Mouse (Mus musculus): Measurements from ENCODE around the gene Hprt.

Gene Hprt

GRCm38 (mm10) chrX:53039651-53040050 lies 51.7 kb downstream of the Hprt start:
- in situ Hi-C loops (cut with MboI; ENCODE audit: low sequenced_read_pairs), result no loop called here

GRCm38 (mm10) chrX:53040138-53040537 lies 52.2 kb downstream of the Hprt start:
- in situ Hi-C loops (cut with MboI; ENCODE audit: low sequenced_read_pairs), result no loop called here

GRCm38 (mm10) chrX:53041006-53041405 lies 53.1 kb downstream of the Hprt start:
- in situ Hi-C loops (cut with MboI; ENCODE audit: low sequenced_read_pairs), result no loop called here

GRCm38 (mm10) chrX:53045187-53045903 lies 57.4 kb downstream of the Hprt start:
- in situ Hi-C loops (cut with MboI; ENCODE audit: low sequenced_read_pairs), result no loop called here

- in situ Hi-C loops (cut with MboI; ENCODE audit: low sequenced_read_pairs), result no loop called here
Observed at GRCm38 (mm10) chrX:53046033-53046432, 58.1 kb downstream of the Hprt start.

DNA sequence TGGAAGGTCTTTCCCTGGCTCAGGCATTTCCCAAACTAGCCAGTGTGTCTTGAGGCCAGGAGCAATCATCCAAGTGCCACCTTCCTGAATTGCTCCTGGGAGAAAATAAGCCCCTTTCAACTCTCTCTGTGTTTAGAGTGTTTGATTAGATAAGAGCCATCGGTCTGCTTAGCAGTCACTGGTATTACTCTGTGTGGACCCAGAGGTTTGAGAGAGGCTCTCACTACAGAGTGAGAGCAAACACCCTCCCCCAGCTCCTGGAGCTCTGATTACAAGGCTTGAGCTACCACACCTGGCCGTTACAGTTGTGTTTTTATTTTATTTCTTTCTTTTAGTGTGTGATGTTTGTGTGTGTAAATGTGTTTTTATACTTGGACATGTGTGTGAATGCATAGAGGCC lies 59.0 kb downstream of the Hprt start:
- in situ Hi-C loops (cut with MboI; ENCODE audit: low sequenced_read_pairs), result no loop called here

- in situ Hi-C loops (cut with MboI; ENCODE audit: low sequenced_read_pairs), result no loop called here
Observed at GRCm38 (mm10) chrX:53049196-53049595, 61.3 kb downstream of the Hprt start.

GRCm38 (mm10) chrX:53050353-53050752 lies 62.4 kb downstream of the Hprt start:
- in situ Hi-C loops (cut with MboI; ENCODE audit: low sequenced_read_pairs), result no loop called here

DNA sequence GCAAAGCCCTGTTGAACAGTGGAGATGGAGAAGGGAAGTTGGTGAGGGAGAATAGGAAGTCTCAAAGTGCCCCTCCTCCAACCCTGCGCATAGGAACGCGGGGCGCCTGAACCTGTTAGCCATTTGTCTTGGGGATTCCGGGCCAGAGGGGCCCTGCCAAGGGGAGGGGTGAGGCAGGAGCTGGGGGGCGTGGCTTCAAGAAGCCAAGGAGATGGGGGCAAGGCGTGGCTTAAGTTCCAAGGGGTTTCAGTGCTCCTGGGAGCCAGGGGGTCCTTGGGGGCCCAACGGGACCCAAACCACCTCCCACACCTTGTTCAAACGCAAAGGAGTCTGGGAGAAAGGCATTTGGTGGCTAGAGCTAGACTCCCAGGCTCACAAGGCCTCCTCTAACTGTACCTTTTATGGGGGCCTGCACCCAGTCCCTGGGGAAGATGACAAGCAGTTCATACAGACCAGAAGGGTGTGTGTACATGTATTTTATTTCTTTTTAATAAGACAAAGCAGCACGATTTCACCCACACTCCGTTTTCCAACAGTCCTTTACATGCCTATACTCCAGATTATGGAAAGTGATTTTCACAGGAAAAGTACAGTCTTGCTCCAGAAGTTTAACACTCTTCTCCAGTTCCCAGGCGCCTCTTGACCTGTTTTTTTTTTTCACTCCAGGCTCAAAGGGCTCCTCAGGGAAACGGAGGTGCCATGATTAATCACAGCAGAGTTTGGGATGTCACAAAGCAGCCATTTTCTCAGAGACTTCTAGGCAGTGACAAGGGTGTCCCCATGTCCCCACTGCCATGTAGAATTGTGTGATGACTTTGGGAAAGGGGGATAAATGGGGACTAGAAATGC lies 64.9 kb downstream of the Hprt start:
- in situ Hi-C loops (cut with MboI; ENCODE audit: low sequenced_read_pairs), result no loop called here

DNA sequence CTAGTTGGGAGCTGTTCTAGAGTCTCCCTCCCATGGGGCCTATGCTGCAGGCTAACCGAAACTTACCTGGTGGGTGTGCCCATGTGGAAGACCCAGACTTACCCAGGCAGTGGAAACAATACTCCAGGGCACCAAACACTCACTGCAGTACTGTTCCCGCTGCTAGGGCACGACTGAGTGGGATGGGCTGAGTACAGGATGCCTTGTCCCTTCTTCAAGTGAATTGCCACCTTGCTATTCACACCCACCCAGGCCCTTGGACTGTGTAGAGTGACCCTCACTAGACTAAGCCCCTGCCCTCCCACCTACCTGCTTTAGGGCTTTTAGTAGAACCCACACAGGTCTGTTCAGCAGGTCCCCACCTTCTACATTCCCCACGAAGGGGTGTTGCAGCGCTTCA lies 65.9 kb downstream of the Hprt start:
- in situ Hi-C loops (cut with MboI; ENCODE audit: low sequenced_read_pairs), result no loop called here

- in situ Hi-C loops (cut with MboI; ENCODE audit: low sequenced_read_pairs), result no loop called here
Observed at GRCm38 (mm10) chrX:53055771-53056170, 67.8 kb downstream of the Hprt start.

- in situ Hi-C loops (cut with MboI; ENCODE audit: low sequenced_read_pairs), result no loop called here
Observed at GRCm38 (mm10) chrX:53056627-53057026, 68.7 kb downstream of the Hprt start.

DNA sequence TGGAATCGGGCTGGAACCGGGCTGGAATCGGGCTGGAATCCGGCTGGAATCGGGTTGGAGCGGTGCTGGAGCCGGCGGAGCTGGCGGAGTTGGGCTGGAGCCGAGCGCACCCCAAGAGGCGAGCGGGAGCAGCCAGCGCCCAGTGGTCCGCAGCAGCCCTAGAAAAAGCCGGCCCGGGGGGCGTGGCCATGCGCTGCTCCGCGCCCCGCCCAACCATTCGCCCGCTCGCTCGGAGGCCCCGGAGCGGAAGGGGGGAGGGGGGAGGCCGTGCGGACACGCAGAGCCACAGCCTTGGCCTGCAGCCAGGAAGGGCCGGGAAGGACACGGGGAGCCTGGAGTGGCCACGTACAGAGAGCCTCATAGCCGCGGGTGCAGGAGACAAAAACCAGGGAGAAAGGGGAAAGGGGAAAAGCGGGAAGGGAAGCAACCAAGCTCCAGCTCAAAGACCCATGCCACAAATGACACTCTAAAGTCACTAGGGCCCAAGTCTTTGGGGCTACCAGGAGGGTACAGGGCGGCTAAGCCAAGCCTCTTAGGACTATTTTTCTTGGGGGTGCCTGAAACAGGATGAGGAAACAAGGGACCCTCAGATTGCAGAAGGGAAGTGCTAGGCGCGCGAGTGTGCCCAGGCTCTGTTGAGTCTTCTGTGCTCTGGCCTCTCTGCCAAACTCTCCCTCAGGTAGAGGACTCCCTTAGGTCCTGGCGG lies 69.3 kb downstream of the Hprt start:
- in situ Hi-C loops (cut with MboI; ENCODE audit: low sequenced_read_pairs), result no loop called here

- in situ Hi-C loops (cut with MboI; ENCODE audit: low sequenced_read_pairs), result no loop called here
Observed at GRCm38 (mm10) chrX:53057760-53058090, 69.8 kb downstream of the Hprt start.

DNA sequence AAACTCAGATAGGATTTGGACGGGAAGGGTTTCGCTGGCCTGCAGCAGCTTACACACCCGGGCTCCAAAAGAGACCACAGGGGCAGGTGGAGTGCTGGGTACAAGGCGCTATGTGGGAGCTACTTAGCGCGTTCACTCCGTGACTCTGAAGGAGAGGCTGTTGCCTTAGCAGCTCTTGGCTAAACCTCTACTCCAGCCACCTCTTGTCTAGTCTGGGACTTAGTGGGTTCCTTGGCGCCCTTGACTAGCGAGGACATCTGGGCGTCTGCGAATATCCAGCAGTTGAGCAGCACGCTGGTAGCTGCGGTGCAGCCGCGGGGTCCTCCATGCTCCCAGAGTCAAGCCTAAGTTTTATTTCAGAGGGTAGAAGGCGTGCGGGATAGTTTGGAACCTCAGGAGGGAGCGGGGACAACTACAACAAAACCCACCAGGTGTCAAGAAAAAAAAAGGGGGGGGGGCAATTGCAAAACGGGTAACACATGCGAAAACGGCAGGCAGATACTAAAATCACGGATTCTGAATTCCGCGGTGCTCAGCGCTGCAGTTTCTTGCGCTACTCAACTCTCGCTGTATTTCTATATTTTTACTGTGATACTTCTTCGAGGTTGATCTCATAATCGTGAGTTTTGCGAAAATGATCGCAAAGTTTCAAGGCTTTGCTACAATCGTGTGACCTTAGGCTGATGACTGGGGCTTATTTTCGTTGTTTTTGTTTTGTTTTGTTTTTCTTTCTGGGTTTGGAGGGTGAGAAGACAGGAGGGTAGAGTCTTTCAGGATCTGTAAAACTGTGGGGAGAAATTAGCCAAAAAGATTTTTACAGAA lies 70.7 kb downstream of the Hprt start:
- in situ Hi-C loops (cut with MboI; ENCODE audit: low sequenced_read_pairs), result no loop called here

DNA sequence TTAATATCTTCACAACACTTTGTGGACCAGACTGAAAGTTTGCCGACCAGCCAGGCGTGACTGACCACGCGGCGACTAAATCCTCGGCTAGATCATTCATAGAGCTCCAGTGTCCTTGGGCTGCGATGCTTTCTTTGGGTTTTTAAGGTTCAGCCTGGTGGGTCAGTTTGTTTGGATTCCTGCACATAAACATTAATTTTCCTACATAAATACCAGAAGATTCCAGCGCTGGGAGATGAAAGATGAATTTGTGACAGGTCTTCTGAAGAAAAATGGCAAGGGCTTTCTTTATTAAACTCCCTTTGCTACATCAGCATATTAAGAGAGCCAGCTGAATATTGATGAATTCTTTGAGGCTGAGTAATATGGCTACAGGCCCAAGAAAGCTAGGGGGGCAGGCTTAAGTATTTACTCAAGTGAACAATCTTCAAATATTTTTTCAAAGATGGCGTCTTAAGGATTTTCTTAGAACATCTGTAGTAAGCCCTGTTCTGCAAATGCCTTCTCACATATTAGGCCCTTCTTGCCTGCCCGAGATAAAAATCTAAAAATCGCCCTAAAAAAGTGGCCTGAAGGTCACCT lies 71.6 kb downstream of the Hprt start:
- in situ Hi-C loops (cut with MboI; ENCODE audit: low sequenced_read_pairs), result no loop called here

- in situ Hi-C loops (cut with MboI; ENCODE audit: low sequenced_read_pairs), result no loop called here
Observed at GRCm38 (mm10) chrX:53064406-53064805, 76.5 kb downstream of the Hprt start.
